Mouse (Mus musculus): Measurements from ENCODE around the gene Tomm40l.

- peak; percentile 43; the same call in 1 of the 2 replicates for TF ChIP-seq EP300 (IDR thresholded peaks at IDR 0.05; ENCODE audit: low read depth)
- TF ChIP-seq CTCF (IDR thresholded peaks at IDR 0.05; ENCODE audit: low read depth), result peak; percentile 98
Measured at GRCm38 (mm10) chr1:171246709-171247452, 24.6 kb upstream of the Tomm40l start.
